Mouse (Mus musculus) T-helper 17 cell (primary cell): ENCODE measurements around the gene Zfand2b.

Source experiments
- in situ Hi-C, 2 experiments: fragments of 300-600 bp; cut with MboI, MseI; formaldehyde crosslinking; loops; 1 replicate in 1 of 2; 2 replicates in 1 of 2; pipeline ENCODE4 v1.15.1; 2025; ENCODE audit warnings: high pct_unique_total_duplicates in 2 of 2

Zfand2b gene

DNA sequence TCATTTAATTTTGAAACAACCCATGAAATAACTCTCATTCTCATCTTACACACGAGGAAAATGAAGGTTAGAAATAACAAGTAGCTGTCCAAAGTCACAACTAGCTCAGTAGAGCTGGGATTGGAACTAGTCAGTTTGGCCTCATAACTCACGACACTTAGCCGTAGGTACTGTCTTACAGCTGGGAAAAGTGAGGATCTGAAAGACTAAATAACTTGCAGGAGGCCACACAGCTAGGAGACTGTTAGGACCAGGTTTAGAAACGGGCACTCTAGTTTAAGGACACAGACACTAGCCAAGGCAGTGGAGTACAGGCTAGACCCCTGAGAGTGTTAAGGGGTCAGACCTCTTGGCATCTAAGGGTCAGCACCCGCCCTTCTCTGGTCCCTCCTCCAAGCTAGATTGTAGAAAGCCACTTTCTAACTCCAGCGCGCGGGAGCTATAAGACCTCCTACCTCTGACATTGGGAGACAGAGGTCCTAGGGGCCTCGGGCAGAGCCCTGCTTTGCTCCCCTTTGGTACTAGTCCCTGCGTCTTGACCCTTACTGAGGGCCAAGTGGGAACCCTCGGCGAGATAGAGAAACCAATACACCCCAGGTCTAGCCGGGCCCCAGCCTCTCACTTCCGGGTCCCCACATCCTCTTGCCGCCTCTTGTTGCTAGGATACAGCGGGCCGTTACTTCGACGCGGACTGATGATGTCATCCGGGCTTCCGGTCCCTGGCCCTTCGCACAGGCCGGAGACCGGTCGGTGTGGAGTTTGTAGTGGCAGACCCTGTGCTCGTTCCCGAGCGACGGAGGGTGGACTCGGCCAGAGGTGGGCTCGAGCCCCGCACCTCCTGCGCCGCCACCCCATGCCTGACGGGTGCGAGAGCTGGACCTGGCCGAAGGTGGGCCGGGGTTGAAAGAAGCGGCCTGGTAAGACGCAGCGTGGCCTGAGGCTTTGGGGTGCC lies 42.0 kb downstream of the Zfand2b start, which contains the start of the genes Glb1l and Stk16:
Glb1l (minus strand) TSS at position 678 of the 952 bp plus-strand sequence.
Stk16 (plus strand) TSS at position 703 of the 952 bp plus-strand sequence.
- in situ Hi-C loops, result loop anchor here (10.0 kb wide), 3 partner anchors 86 to 616 kb away; partner anchors contain the start of genes Dnpep (in 1 of the 2) and Nhej1 (in 1 of the 2)

GRCm38 (mm10) chr1:75211141-75211708 lies 42.8 kb downstream of the Zfand2b start:
- in situ Hi-C loops, result loop anchor here (10.0 kb wide), 3 partner anchors 86 to 616 kb away; partner anchors contain the start of genes Dnpep (in 1 of the 2) and Nhej1 (in 1 of the 2)

DNA sequence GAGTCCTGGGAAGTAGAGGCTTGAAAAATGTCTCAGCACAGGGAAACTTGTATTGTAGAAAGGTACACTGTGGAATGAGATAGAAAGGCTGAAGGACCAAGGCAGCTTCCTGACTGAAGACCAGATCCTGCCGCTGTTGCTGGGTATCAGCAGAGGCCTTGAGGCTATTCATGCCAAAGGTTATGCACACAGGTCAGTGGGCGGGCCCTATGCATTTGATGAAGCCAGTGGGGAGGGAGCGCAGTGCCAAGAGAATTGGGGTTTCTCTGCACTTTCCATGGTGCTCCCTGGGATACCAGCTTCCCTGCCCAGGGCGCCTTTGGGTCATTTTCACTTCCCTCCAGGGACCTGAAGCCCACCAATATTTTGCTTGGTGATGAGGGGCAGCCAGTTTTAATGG lies 44.1 kb downstream of the Zfand2b start:
- in situ Hi-C loops, result loop anchor here (10.0 kb wide), 3 partner anchors 88 to 618 kb away; partner anchors contain the start of genes Dnpep (in 1 of the 2) and Nhej1 (in 1 of the 2)

- in situ Hi-C loops, result loop anchor here (10.0 kb wide), 3 partner anchors 88 to 618 kb away; partner anchors contain the start of genes Dnpep (in 1 of the 2) and Nhej1 (in 1 of the 2)
Measured at GRCm38 (mm10) chr1:75213096-75213495, 44.6 kb downstream of the Zfand2b start.

DNA sequence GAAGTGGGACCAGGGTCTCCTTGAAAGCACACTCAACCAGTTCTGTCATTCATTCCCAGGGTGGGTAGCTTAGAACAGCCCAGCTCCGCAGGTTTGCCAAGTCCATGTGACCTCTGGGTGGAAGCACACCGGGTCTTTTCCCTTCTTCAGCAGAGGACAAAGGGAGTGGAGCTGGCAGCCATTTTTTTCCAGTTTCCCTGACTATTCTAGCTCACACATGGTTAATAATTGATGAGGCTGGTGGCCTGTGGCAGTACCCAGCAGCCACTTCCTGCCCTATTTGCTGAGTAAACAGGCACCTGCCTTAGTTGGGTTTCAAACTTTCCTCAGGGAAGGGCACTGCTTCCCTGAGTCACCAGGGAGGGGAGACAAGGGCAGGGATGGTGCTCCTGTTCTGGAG lies 46.0 kb downstream of the Zfand2b start:
- in situ Hi-C loops, result loop anchor here (10.0 kb wide), 3 partner anchors 90 to 620 kb away; partner anchors contain the start of genes Dnpep (in 1 of the 2) and Nhej1 (in 1 of the 2)

DNA sequence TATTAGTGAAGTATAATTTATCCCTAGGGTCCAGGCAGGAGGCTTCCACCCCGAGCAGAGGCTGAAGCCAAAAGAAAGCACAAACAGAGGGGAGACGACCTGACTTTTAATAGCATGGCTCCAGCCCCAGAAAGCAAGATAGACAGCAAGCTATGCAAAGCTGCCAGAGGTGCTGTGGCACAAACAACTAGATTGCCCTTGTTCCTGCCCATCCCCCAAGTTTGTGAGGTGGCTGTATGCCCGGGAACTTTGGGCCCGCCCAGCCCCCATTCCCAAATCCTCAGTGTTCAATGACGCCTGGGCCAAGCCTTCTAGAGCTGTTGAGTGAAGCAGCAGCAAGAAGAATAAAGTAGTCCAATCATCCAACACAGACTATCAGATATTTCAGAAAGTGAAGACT lies 46.4 kb downstream of the Zfand2b start:
- in situ Hi-C loops, result loop anchor here (10.0 kb wide), 3 partner anchors 90 to 620 kb away; partner anchors contain the start of genes Dnpep (in 1 of the 2) and Nhej1 (in 1 of the 2)

GRCm38 (mm10) chr1:75215785-75216184 lies 47.3 kb downstream of the Zfand2b start:
- in situ Hi-C loops, result loop anchor here (10.0 kb wide), 3 partner anchors 91 to 621 kb away; partner anchors contain the start of genes Dnpep (in 1 of the 2) and Nhej1 (in 1 of the 2)

GRCm38 (mm10) chr1:75216797-75217585 lies 48.5 kb downstream of the Zfand2b start:
- in situ Hi-C loops, result loop anchor here (10.0 kb wide), 3 partner anchors 92 to 622 kb away; partner anchors contain the start of genes Dnpep (in 1 of the 2) and Nhej1 (in 1 of the 2)

DNA sequence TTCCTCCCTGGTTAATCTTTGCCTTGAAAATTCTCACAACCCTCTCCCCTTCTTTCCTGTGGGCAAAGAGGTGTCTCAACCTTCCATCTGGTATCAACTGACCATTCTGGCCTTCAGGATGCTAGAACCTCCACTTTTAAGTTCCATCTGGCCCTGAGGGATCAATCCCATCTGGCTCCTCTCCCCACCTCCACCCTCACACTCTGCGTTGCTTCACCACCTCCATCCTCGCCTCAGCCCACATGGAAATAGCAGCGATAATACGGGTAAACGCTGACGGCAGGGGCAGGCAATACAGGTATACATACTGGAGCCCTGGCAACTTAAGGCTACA lies 49.4 kb downstream of the Zfand2b start:
- in situ Hi-C loops, result loop anchor here (10.0 kb wide), 3 partner anchors 93 to 623 kb away; partner anchors contain the start of genes Dnpep (in 1 of the 2) and Nhej1 (in 1 of the 2)

DNA sequence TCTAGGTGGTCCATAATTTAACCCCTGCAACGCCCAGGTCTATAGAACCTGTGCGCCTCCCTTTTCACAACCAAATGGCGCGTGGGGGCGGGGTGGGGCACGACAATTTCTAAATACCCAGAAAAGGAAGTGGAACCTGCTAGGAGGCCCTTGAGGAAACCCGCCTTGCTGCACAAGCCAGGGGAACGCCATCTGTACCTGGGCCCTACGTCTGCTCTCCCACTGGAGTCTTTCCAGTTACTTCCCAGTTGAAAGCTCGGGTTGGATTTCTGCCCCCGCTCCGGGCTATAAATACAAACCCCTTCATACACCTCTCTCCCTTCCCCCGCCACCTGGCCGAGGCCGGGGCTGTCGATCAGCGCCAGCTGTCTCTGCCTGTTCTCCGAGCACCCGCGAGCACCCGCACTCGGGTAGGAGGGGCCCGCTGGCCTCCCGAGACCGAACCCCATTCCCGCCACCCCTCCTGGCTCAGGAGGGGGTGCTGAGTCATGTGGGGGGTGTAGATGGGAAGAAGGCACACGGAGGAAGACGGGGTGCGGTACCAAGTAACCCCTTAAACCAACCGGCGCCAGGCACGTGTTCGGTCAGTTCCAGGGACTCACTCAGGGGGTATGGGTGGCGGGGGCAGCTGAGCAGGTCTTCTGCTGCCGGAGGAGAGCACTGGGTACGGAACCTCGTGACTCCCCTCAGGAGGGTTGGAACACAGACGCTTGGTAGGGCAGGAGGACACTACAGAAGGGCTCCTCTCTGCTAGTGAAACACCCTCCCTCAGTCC lies 50.0 kb downstream of the Zfand2b start:
- in situ Hi-C loops, result loop anchor here (10.0 kb wide), 3 partner anchors 94 to 624 kb away; partner anchors contain the start of genes Dnpep (in 1 of the 2) and Nhej1 (in 1 of the 2)

- in situ Hi-C loops, result loop anchor here (10.0 kb wide), 3 partner anchors 94 to 624 kb away; partner anchors contain the start of genes Dnpep (in 1 of the 2) and Nhej1 (in 1 of the 2)
Measured at GRCm38 (mm10) chr1:75219078-75219477, 50.6 kb downstream of the Zfand2b start.

DNA sequence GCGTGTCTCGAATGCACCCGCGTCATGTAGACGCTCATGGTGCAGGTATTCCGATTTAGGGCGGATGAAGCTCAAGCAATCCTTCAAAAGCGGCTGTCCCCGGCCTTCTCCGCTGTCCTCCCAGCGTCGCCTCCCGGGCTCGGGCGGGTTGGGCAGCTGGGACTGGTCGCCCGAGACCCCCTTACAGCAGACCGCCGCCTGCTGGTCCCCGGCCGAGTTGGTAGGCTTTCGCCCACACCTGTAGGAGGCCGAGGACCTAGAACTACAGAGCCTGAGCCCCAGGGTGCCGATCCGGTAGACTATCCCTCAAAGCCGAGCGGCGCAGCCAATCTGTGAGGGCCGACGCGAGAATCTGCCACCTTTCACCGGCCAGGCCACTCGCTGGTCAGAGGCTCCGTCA lies 51.1 kb downstream of the Zfand2b start, which contains the start of gene Tuba4a:
Tuba4a (minus strand) TSS at position 335 of the 400 bp plus-strand sequence.
- in situ Hi-C loops, result loop anchor here (10.0 kb wide), 3 partner anchors 95 to 625 kb away; partner anchors contain the start of genes Dnpep (in 1 of the 2) and Nhej1 (in 1 of the 2)
